Mouse (Mus musculus): ENCODE measurements around the gene Tradd.
"Not testable (repeated sequence)": the region's sequence is repeated elsewhere in the genome, so short reads cannot be mapped to it uniquely, and the experiment has no call there.

Gene Tradd

DNA sequence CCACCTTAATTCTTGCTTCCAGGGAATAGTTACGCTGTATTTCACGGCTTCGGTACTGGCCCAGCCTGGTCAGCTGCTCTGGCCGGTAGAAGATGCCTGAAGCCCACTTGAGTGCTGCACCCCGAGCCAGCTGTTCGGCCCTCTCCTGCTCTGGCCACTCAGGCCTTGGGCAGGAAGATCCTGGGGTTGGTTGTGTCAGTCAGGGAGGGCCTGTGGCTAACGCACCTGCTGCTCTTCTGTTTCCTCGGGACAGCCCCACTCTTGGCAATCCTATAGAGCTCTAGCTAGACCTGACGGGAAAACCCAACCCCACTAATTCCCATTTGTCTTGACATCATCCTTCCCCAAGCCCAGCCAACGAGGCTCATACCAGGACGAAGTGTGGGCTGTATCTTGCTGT lies 30.8 kb upstream of the Tradd start:
- no peak for DNase-seq (ENCODE audit: low spot score)

DNA sequence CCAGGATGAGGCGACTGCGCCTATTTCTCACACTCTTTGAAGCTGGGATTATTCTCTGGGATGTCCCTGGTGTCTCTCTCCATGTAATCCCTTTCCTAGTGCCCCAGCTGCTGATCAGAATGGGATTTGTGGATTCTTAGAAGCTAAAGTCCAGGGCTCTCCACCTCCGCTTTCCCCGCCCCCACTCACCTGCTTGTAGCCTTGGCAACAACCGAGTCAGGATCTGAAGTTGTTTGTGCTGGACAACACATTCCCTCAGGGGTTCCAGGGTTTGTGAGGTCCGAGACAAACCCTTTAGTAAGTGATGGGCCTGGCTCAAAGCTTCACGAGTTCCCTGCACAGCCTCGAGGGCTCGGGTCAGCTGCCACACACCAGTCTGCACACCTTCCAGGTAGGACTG lies 30.4 kb upstream of the Tradd start:
- DNase-seq (ENCODE audit: low spot score), result no peak

DNA sequence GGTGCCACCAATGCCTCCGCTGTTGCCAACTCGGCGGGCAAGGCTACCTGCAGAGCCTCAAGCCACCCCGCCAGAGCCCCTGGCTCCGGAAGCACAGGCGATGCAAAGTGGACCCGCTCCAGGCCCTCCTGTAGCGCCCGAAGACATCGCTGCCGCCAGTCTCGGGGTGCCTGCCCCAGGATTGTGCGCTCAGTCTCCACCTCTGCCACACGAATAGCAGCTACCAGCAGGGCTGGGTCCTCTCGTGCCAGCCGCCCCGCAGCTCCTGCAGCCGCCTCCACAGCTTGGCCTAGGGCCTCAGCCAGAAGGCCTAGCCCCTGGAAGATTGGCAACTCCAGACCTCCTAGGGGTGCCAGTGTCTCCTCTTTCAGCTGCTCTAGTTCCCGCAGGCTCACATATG lies 29.0 kb upstream of the Tradd start:
- DNase-seq (ENCODE audit: low spot score), result no peak

DNA sequence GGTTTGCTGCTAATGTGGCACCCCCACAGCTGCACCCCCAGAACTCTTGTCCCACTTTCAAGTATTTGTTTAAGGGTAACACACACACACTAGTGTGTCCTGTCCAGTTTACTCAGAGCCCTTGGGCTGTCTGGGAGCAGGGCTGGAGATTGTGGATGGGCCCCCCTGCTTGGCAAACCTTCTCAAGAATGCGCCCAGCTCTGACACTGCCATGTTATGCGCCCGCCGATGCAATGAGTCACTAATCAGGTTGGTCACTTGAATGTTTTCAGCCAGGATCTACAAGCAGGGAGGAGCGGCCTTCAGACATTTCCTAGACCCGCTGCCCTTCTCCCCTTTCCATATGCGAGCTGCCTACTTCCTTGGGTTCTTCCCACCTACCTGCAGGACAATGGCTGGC lies 28.1 kb upstream of the Tradd start:
- no peak for DNase-seq (ENCODE audit: low spot score)

DNA sequence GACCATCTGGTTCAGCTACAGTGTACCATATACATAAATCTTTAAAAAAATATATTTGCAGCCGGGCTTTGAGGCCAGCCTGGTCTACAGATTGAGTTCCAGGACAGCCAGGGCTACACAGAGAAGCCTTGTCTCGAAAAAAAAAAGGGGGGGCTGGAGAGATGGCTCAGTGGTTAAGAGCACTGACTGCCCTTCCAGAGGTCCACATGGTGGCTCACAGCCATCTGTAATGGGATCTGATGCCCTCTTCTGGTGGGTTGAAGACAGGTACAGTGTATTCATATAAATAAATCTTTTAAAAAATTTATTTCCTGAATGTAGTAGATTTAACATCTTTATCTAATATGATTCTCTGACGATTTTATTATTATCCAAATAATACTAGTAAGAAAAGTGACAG lies 27.4 kb upstream of the Tradd start:
- not testable (repeated sequence) for DNase-seq (ENCODE audit: low spot score)

DNA sequence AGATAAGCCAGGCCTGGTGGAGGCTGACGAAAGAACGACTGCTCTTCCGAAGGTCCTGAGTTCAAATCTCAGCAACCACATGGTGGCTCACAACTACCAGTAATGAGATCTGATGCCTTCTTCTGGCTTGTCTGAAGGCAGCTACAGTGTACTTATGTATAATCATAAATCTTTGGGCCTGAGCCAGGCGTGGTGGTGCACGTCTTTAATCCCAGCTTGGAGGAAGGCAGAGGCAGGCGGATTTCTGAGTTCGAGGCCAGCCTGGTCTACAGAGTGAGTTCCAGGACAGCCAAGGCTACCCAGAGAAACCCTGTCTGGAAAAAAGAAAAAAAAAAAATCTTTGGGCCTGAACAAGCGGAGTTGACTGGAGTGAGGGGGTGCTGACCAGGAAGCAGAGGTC lies 27.0 kb upstream of the Tradd start:
- not testable (repeated sequence) for DNase-seq (ENCODE audit: low spot score)

DNA sequence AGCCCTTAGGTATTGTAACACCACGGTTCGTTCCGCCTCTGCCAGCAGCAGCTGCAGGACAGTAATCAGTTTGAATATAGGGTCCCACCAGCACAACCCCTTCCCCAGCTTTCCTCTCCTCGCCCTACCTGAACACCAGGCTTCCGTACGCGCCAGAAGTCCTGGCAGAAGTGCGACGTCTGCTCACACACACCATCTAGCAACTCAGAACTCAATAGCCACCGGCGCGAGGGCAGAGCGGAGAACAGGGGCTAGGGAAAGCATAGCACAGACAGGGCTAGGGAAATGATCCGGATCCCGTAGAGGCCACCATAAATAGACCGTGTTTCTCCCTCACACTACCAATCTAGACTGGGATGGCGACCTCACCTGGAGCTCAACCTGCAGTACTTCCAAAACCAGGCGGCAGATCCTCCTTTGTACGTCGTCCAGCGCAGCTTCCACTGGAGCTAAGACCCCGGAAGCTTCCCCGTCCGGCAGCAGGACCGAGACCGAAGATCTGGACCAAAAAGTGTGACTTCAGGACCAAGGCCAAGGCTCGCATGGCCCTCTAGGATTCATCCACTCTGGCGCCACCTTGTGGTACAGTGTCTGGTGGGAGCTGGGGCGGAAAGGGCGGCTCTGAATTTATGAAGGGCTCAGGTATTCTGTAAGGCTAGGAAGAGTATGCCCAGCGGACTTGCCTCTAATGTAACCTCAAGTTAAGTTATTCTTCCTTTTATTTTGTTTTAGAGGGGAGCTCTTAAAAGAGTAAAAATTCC lies 26.3 kb upstream of the Tradd start:
- peak; percentile 97 for DNase-seq (ENCODE audit: low spot score)

DNA sequence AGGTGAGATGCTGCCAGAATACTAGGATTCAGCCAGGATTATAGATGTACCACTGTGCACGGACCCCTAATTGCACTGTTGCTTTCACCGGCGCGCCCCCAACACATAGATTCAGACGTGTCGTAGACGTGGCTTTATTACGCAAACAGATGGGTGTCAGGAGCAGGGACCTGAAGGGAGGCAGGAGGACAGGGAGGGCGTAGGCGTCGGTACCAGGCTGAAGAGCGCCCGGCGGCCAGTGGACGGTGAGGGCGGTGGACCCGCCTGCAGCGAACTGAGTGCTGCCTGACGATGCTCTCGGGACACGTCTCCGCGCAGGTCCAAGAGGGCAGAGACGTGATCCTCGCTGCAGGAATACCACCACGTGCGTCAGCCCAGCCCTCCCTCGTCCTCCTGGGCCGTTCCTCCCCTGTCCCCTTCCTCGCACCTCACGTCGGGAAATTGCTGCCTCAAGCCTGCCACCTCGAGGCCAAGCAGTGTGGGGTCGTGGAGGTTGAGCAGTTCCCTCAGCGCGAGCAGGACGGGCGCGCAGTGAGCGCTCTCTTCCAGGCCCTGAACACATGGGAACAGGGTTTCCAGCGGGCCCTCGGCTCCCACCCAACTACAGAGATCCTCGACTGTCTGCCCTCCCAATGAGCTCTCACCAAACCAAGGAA lies 25.5 kb upstream of the Tradd start, which contains the start of gene 4931428F04Rik:
TSS of gene 4931428F04Rik (minus strand) at position 60 of the 656 bp plus-strand sequence.
- DNase-seq (ENCODE audit: low spot score), result peak; percentile 76

DNA sequence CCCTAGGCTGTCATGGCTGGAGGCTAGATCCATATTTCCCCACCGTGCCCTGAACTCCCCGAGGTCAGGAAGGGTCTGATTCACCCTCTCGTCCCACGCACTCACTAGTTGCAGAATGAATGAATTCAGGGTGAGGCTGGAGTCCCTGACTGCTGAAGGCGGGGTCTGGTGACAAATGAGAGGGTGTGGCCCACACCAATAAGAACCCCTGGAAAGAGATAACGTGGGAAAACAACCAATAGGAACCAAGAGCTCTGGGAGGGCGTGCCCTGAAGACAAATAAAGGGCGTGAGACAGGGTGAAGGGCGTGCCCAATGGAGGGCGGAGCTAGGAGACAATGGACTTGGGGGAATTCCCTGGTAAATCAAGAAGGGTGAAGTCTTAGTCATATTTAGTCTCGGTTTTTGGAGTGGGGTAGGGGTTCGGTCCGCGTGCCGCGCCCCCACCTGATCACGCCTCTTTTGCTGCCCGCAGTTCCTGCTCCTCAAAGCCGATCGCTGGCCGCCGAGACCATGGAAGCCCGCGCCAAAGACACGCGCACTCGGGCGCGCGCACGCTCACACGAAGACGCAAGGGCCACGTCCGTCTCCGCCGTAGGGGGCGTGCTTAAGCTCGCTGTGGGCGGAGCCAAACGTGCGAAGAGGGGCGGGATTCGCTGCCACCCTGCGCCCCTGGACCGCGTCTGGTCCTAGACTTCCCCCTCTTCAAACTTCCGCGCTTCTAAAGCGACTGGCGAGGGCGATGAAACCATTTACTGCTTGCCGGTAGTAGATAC lies 24.7 kb upstream of the Tradd start:
- peak; percentile 97 for DNase-seq (ENCODE audit: low spot score)

DNA sequence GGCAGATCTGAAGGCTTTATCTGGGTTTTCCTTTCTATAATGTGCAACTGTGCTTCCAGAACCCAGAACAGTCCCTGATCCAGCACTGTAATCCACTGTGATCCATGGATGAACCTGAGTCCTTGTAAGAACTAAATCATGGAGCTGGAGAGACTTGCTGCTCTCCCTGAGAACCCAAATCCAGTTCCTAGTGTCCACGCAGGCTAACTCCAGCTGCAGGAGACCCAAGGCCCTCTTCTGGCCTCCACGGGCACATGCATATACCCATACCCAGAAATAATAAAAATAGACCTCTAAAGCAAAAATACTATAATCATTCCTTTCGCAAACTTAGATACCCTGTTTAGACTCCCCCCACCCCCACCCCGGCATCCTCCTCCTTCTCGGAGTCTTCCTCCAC lies 23.8 kb upstream of the Tradd start:
- DNase-seq (ENCODE audit: low spot score), result no peak

DNA sequence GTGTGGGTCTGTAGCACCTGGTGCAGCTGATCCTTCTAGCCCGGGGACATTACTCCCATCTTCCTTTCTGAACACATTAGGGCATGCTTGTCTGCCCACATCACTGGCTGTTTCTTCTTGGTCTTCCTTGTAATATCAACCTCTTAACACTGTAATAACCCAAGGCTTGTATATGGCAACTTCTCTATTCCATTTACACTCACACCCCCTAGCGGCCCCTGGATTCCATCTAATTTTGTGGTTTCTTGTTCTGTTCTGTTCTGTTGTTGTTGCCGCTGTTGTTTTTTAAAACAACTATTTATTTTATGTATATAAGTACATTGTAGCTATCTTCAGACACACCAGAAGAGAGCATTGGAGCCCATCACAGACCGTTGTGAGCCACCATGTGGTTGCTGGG lies 22.5 kb upstream of the Tradd start:
- DNase-seq (ENCODE audit: low spot score), result no peak

DNA sequence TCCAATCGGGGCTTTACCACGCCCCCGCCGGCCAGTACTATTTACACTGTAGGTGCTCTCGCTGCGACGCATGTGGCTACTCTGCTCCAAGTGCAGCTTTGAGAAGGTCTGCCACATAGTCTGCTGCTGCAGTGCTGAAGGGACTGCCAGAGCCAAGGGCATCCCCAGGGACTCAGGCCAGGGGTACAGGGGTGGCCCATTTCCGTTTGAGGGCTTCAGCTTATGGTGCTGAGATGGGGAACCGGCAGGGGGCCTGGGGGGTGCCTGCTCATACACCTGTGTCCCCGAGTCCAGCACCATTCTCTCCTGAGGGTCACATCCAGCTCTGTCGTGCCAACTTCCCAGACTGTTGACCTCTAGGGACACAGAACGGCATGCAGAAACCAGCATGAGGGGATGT lies 21.1 kb upstream of the Tradd start:
- no peak for DNase-seq (ENCODE audit: low spot score)

DNA sequence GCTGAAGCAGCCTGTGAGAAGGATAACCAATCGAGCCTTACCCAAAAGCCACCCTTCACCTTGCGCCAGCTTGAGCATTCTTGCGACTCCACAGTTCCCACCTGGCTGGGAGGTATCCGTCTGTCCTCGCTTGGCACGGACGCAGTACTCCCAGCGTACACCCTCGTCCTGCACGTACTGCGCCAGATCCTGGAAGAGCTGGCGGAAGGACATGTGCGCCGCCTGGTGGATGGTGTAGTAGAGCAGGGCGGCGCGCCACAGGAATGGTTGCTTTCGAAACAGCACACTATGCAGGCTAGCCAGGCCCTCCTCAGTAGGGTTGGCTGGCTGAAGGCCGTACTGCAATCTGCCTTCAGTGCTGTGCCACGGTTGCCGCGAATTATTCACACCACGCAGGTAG lies 18.7 kb upstream of the Tradd start:
- peak; percentile 85 for DNase-seq (ENCODE audit: low spot score)

DNA sequence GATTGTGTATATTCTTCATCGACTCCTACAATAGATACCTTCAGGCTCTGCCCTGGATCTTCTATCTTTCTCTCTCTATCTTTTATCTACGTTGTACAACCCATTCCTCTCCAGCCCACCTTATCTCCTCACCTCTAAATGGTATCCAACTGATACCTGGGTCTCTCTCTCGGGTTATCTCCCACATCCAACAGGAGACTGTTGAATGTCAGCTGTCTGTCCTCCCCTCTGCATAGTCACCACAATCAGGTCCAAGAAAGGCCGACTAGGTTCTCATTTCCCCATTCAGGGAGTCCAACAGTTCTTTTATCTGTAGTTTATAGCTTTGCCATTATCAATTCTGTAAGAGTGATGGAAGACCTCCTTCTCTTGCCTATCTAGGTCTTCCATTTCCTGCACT lies 17.8 kb upstream of the Tradd start:
- no peak for DNase-seq (ENCODE audit: low spot score)

DNA sequence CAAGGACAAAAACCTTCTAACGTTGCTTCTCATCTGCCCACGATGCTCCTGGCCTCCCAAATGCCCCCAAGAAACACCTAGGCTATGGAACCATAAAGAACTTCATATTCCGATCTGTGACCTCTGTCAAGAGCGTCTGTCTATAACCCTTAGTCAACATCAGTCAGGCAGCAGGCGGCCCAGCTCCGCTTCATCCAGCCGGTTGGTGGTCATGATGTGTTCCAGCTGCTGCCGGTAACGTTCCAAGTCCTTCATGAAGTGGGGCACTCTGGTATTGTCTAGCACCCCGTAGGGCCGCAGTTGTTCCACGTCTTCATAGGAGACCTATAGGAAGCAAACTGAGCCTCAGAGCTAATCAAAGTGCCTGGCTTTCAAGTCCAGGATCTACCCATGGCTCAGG lies 17.4 kb upstream of the Tradd start:
- DNase-seq (ENCODE audit: low spot score), result no peak

DNA sequence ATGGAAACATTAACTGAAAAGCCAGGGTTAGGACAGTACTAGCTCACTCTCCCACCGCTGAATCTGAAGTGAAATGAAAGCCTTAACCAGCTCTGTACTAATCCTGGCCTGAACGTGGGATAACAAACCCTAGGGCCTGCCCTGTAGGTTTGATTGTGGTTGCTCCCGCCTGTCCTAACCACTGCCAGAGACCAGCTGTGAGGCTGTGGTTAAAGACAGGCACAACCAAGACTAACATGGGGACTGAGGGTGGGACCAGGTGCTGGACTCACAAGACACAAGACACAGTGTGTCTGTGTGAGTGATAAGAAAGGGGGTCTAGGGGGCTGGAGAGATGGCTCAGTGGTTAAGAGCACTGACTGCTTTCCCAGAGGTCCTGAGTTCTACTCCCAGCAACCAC lies 16.2 kb upstream of the Tradd start:
- DNase-seq (ENCODE audit: low spot score), result no peak

DNA sequence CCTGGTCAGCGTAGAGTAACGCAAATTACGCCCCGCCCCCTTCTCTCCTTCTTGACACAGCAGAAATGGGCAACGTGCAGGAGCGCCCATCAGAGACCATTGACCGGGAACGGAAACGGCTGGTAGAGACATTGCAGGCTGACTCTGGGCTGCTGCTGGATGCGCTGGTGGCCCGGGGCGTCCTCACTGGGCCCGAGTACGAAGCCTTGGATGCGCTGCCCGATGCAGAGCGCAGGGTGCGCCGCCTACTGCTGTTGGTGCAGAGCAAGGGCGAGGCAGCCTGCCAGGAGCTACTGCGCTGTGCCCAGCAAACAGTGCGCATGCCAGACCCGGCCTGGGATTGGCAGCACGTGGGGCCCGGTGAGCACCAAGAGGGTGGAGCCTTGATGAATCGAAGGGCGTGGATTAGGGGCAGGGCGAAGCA lies 14.5 kb upstream of the Tradd start:
- DNase-seq (ENCODE audit: low spot score), result no peak

DNA sequence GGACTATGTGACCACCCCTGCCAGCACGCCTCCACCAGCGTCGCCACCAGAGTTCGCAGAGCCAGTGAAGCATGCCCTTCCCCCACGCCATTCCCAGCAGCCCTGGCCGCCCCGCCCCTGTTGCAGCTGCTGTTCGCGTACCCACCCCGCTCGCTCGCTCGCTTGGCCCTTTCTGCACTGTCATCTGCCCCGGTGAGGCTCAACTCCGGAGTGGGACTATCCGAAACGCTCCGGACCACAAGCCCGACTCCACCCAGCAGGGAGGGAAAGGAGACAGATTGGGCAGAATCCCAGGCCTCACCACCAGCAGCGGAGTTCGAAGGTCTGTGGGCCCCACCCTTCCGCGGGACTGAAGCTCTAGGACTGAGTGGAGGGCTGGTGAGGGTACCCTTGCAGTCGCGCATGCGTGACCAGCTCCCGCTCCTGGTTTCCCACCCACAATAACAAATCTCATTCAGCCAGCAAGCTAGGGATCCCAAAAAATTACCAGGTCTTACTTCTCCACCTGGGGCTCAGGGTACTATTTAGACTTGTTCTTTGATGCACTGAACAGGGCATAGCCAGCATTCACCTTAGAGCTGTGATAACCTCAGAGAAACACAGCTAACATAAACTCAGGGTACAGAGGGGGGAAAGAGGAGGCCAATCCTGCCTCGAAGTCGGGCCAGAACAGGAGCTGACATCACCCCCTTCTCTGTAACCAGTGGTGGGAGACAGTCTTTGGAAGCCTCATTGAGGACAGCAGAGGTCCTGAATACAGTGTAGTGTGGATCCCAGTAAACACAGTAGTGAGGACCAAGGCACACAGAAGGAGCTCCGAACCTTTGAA lies 12.1 kb upstream of the Tradd start:
- peak; percentile 68 for DNase-seq (ENCODE audit: low spot score)

DNA sequence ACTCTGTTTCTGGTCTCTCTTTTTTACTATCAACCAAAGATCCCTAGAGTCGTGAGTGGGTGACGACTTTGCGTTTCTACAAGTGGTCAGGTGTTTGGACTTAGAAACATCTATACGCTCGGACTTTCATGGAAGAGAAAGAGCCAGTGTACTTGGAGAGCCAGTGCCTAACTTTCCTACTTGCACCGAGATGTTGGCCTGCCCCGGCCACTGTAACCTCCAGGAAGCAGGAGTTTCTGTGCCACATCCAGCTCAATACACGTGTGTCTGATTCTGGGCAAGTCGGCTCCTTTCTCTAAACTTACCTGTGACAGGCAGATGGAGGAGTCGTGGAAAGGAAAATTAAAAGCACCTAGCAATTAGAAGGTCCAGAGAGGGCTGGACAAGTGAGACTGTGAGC lies 11.4 kb upstream of the Tradd start, which contains the start of gene Nol3:
TSS of gene Nol3 (plus strand) at position 301 of the 400 bp plus-strand sequence.
- no peak for DNase-seq (ENCODE audit: low spot score)

DNA sequence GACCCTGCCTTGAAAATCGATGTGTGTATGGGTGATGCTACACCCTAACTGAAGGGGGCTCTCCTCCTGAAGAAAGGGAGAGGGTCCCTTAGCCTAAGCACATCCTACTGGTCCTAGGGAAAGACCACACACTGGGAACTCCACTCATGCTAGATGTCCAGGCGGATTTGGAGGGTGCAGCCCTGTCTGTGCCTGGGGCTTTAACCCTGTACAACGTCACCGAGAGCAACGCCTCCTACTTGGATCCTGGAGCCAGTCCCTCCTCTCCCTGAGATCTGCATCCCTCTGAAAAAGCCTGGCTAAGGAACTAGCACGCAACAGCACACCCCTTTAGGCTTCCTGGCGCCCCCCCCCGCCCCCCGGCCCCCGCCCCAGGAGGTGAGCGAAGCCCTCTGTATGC lies 11.0 kb upstream of the Tradd start:
- no peak for DNase-seq (ENCODE audit: low spot score)

DNA sequence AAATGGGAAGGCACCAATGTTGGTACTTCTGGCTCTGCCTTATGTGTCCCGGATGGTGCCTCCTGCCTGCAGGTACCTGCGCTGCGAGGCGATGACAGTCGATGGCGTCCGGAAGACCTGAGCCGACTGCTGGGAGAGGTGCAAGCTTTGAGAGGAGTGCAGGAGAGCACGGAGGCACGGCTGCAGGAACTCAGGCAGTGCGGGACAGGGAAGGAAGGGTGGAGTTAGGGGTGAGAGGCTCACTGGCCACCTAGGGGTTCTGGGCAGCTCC lies 6.4 kb upstream of the Tradd start:
- no peak for DNase-seq (ENCODE audit: low spot score)

All from embryo, embryonic 10 days (tissue).